ENCODE assay signal across 8 mouse cellular contexts in the genomic region with DNA sequence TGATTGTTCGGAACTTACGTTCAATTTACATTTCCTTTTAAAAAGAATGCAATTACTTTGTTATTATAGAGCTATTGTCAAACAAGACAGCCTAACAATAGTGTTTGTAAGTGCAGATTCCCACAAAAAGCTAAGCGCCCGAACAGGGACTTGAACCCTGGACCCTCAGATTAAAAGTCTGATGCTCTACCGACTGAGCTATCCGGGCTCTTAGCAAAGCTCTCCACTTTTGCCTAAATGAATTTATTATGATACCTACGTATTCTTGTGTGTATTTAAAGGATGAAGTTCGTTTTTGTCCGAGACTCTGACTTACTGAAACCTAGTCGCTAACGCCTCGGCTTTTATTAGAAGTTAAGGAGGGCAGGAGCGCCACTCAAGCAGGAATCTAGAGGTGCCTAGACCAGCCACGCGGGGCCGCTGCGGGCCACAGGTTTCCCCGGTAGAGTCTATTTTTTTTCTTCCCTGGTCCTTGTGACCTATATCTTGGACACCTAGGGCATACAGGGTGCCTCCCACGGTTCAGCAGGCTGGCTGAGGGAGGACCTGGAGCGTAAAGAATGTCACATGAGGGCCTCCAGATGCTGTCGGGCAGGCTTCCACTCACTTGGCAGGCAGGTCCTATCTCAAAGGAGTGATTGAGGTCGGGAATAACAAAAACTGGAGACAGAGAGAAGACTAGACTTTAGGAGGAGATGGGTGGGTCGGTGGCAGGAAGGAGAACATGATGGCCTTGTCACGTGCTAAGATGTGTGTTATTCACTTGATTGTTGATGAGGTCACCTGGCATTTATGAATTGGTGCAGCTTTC. TPM values are rescaled to one million over a fixed set of nuclear protein-coding genes. Genes with fewer than 3 reads are reported as not detected.
A peak's percentile ranks its signal among the peaks of the same experiment; 100 is the strongest.
DNase-seq lines count a peak whose midpoint lies in the region.

No protein-coding gene starts in this region.

- H3K36me3 ChIP-seq in megakaryocyte, embryonic 14.5 days (replicated peaks; ENCODE audit: low read length): no peaks in the 10 kb centered on the region

- H3K9me3 ChIP-seq in megakaryocyte, embryonic 14.5 days: no peaks in the 10 kb centered on the region

- H3K27me3 ChIP-seq in megakaryocyte, embryonic 14.5 days (replicated peaks): peaks cover 35% of the 10 kb centered on the region

- H3K4me3 ChIP-seq in megakaryocyte, embryonic 14.5 days (replicated peaks): peak overlapping the region; percentile 95

- peaks cover 40% of the 10 kb centered on the region for H3K4me1 ChIP-seq in megakaryocyte, embryonic 14.5 days

- peak; percentile 86 for DNase-seq in T-cell, adult 2 months (ENCODE audit: low spot score)
- DNase-seq in cerebellum, postnatal 10 days: peak; percentile 88 to 91
- peak; percentile 78 to 82 for DNase-seq in frontal cortex, postnatal 36 days (ENCODE audit: low spot score in 2 of 2)
- DNase-seq in hindlimb bud, embryonic 11.5 days (ENCODE audit: extremely low spot score, low read depth, low spot score): peak; percentile 99
- DNase-seq in left cerebral cortex, adult 8-10 months (ENCODE audit: low spot score in 2 of 2): peak; percentile 74 to 80
- peak; percentile 71 for DNase-seq in right cerebral cortex, postnatal 25 days
- DNase-seq in yolk sac, embryonic 10.5 days (ENCODE audit: low spot score): peak; percentile 94

RNA-seq across cellular contexts. Expression of a gene that starts 0.5 kb away (rescaled TPM):
- total RNA-seq in left cerebral cortex, adult 8-10 months (2022): 10 to 100 TPM in 1 of 4 experiments, 1 to 10 TPM in 3; 5.9 to 11.4 (median 8.9) TPM
- polyA plus RNA-seq in megakaryocyte, embryonic 14.5 days (2012; ENCODE audit: insufficient read depth, low replicate concordance): not detected in 2 replicates

RNA-seq across cellular contexts. Expression of a gene that starts 2.9 kb away (rescaled TPM):
- total RNA-seq in left cerebral cortex, adult 8-10 months (2022): 1 to 10 TPM; 1.1 to 1.4 (median 1.3) TPM
- 1.3 and 13.9 TPM in 2 replicates for polyA plus RNA-seq in megakaryocyte, embryonic 14.5 days (2012; ENCODE audit: insufficient read depth, low replicate concordance)

RNA-seq across cellular contexts. Expression of a gene that starts 5.0 kb away (rescaled TPM):
- 1 to 10 TPM in 1 of 4 experiments, under 1 TPM in 3; 0.20 to 1.3 (median 0.74) TPM for total RNA-seq in left cerebral cortex, adult 8-10 months (2022)
- 7.5 and 44.1 TPM in 2 replicates for polyA plus RNA-seq in megakaryocyte, embryonic 14.5 days (2012; ENCODE audit: insufficient read depth, low replicate concordance)

RNA-seq across cellular contexts. Expression of a gene that starts 30.2 kb away (rescaled TPM):
- 100 to 1,000 TPM; 105 to 140 (median 114) TPM for total RNA-seq in left cerebral cortex, adult 8-10 months (2022)
- polyA plus RNA-seq in megakaryocyte, embryonic 14.5 days (2012; ENCODE audit: insufficient read depth, low replicate concordance): 42.3 and 83.5 TPM in 2 replicates

RNA-seq across cellular contexts. Expression of a gene that starts 31.5 kb away (rescaled TPM):
- 1 to 10 TPM; 5.7 to 8.9 (median 7.7) TPM for total RNA-seq in left cerebral cortex, adult 8-10 months (2022)
- not detected in 2 replicates for polyA plus RNA-seq in megakaryocyte, embryonic 14.5 days (2012; ENCODE audit: insufficient read depth, low replicate concordance)

Comparison
In these comparisons a context has a peak if more than half of its experiments do, and no peak if none do; other contexts are left out.
1. Peak in every context shown above with its lines: DNase-seq and H3K4me3 ChIP-seq.